Mouse (Mus musculus): ENCODE measurements around the gene Tex264.

Tex264 gene

DNA sequence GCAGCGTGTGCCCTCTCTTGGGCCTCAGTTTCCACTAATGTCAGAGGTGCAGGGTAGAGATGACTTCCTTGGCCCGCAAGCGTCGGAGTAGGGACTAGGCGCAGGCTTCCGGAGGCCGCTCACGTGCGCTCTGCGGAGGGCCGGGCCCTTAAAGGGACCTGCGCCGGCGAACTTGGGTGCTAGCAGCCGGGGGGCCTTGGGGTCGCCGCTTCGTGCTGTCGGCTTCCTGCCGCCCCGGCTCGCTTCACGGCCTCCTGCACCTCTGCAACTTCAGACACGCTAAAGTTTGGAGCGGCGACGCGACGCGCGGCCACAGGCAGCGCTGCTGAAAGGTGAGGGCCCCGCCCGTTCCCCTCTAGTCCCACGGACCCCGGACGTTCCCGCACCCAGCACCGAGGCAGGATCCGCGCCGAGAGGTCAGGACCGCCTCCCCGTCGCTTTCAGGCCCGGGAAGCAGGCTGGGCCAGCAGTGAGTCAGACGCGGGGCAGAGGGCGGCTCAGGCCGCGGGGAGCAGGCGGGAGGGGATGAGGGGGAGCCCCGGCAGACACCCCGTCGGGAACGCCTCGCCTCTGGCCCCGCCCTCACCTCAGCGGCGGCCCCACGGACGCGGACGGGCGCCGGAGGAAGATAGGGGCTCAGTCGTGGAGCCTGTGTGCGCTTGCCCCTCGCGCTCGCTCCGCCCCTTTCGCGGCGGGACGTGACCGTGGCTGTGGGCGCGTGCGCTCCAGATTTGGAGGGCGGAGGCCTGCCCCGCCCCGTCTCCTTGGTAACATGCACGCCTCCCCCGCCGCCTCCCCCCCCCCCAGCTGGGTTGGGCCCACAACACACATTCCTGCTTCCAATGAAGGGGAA, at the start of gene Tex264:
Tex264 (minus strand) TSS at position 679 of the 853 bp plus-strand sequence.
- peak; percentile 70 to 83 for DNase-seq (ENCODE audit: low spot score in 2 of 2)

DNA sequence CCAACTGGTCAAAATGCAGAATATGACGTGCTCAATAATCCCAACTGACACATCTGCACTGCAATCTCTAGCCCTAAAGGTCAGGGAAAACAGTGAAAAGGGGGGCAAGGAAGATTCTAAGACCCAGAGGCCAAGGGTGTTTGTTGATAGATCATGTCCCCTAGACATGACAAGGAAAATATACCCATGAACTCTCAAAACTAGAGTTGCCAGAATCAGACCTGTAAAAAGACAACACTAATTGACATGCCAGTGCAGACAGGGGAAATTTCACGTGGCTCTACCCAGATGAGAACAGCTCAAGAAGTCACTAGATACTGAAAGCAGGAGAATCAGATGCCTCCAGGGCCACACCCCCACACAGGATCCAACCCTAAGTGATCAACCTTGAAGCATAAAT, 48.0 kb upstream of the Tex264 start:
- no peak for DNase-seq (ENCODE audit: low spot score in 2 of 2)

DNA sequence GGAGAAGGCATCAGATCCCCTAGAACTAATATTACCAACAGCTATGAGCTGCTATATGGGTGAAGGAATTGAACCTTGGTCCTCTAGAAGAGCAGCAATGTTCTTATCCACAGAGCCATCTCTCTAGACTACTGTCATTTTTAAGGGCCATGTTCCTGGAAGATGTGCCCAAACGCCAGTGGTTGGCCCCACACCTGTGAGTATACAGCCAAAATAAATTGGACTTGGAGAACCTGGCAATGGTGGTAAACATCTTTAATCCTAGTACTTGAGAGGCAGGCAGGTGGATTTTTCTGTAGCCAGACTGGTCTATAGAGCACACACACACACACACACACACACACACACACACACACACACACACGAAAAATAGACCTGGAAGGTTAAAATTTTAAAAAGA, 43.7 kb upstream of the Tex264 start:
- DNase-seq (ENCODE audit: low spot score in 2 of 2), result no peak

DNA sequence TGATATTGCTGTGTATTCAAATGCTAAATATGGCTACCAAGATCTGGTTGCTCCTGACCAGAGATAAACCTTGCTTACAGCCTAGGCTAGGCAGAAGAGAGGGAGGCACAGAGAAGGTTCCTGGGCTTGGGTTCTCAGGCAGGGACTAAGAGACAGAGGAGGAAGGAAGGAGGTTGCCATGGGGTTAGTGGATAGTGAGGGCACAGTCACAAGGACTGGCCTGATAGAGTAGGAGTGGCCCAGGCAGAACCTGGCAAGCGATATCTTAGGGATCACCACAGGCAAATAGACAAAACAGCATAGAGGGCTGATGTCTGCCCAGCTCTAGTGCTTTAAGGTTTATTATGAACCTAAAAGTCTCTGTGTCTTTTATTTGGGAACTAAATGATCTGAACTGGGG, 41.2 kb upstream of the Tex264 start:
- no peak for DNase-seq (ENCODE audit: low spot score in 2 of 2)

DNA sequence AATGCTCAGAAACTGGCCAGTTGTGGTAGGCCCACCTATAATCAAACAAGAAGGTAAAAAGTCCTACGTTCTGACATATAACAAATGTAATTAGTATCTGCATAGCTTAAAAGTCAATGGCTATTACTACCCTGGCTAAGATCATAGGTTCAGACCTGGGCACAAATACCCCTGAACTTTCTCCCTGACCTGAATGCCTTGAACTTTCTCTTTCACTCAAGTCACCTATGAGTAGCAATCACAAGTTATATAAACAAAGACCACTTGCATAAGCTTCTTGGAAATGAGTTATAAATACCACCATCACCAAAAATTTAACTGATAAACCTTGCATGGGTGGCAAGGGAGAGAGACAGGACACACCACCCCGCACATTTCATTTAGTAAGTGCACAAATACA, 39.7 kb upstream of the Tex264 start:
- no peak for DNase-seq (ENCODE audit: low spot score in 2 of 2)

DNA sequence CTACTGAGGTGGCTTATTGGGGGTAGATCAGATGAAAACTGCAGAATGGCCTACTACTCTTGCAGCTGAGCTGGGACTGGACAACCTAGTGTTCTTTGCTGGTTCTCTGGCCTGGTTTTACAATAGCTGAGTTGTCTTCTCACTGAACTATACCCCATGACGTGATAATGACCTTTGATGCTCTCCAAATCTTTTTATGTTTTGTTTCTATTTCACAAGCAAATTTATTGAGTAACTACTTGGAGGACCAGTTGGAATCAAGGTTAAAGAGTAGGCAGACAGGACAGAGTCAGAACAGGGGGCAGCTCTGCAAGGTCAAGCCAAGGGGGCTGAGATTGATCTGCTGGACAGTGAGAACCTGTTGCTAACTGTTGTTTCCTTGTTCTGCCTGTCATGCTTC, 39.1 kb upstream of the Tex264 start:
- no peak for DNase-seq (ENCODE audit: low spot score in 2 of 2)

DNA sequence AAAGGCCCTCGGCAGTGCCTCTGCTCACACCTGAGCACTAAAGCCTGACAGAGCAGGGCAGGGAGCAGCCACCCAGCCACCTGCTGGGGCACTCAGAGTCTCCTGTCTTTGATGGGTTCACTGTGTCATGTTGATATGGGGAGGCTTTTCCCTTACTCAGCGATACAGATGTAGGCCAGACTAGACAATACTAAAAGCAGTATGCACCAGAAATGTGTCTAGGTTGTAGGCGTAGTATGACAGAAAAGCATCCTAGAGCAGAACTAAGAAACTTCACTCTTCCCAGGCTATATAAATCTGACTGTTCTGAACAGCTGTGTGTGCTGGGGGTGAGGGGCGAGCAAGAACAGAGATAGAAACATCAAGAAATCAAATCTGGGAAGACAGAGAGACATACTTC, 31.0 kb upstream of the Tex264 start:
- DNase-seq (ENCODE audit: low spot score in 2 of 2), result no peak

DNA sequence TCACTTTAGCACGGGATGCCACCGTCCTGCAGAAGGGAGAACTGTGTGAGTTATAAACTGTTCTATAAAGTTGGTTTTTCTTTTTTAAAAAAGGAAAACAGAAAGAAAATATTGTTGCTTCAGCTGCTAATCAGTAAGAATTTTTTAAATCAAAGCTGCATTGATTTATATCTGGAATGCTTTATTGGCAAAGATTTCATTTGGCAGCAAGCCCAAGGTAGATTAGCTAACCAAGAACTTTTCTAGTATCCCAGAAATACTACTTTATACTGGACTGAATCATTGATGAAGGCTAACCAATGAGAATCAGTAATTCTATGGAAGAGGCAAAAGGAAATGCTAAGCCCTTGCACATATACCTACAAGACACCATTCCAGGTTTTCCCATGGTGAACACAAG, 30.5 kb upstream of the Tex264 start:
- no peak for DNase-seq (ENCODE audit: low spot score in 2 of 2)

DNA sequence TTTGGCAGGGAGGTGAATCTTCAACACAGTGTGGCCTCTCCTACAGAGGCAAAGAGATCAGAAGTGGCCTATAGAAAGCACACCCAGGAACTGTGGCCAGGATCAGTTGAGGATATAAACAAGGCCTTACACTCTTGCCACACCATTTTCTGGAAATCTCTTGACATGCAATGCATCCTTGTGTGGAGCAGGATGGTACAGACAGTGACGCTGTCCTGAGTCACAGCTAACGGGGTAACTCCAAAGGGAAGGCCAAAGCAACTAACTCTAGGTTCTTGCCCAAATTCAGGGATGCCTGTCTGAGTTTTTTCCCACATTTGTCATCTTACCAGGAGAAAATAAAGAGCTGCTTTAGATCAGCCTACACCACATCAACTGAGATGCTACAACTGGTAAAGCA, 26.7 kb upstream of the Tex264 start:
- no peak for DNase-seq (ENCODE audit: low spot score in 2 of 2)

DNA sequence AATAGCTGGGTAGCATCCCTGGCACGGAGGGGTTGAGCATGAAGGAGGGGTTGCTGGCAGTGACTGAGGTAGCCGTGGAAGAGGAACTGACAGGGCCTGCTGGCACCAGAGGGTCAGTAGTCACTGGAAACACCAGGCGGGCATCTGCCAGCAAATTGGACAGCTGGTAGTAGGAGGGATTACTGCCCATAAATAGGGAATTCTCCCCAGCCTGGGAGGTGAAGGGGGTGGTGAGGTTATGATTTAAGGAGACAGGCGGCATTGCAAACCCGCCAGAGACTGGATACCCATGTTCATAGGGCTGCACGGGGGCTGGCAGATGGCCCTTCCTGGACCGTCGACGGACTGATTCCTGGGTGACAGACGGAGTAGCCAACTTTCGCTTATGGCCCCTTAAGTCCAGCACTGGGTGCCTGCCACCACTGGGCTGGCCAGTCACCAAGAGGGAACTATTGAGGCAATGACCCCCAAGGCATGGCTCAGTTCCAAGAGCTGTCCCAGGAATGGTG, 7.3 kb upstream of the Tex264 start:
- no peak for DNase-seq (ENCODE audit: low spot score in 2 of 2)

DNA sequence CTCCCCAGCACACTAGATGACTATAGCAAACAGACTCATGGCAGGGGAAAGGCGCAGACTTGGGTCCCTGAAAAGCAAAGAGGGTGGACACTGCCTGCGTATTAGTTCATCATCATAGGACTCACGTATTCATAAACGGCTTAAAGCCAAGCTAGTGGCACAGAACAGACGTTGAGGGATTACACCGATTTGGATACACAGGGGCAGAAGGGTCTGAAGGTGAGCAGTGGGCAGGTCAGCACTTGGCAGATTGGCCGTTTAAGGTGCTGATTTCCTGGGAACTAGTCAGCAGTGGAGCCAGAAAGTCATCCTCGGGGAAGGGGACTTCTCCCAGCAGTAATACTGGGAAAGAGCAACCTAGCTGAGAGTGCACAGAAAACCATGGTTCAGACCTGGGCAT, 3.1 kb upstream of the Tex264 start:
- DNase-seq (ENCODE audit: low spot score in 2 of 2), result no peak

DNA sequence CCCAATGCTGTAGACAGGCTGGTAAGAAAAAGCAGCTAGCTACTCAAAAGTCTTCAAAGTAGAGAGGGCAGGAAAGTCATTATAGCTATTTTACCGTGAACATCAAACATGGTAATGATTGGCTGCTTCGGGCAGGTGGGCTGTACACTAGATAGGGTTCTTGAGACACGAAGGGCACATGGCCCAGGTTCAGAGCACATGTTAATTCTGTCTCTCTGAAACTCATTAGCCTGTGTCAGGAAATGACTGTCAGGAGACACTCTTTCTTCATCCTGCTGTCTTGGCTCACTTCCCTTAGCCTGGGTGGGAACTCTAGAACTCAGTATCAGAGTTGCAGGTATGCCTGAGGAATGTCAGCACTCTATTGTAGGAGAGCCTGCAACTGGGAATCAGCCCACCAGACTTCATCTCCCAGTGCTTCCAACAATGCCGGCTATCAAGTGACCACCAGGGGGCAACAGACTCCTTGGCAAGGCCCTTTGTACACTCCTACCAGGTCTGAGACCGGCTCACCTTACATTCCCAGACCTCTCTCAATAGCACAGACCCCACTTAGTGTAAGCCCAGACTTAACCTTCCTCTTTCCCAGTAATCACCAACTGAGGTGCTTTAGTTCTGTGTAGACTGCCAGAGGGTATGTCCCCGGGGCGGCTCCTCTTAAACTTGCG, 1.4 kb upstream of the Tex264 start:
- DNase-seq (ENCODE audit: low spot score in 2 of 2), result peak in 1 of 2 experiments; percentile 64

DNA sequence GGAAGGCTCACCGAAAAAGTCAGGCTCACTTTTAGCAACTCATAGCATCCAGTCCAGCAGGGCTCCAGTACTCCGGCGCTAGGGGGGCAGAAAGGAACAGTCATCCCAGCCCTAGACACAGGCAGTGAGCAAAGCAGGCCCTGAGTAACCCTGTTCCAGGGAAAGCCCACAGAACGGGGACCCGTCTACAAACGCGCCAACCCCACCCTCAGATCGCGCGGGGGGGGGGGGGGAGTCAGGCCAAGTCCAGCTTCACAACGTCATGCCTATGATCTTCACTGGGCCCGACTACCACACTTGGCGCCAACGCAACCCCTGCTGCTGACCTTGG, 844 bp downstream of the Tex264 start:
- DNase-seq (ENCODE audit: low spot score in 2 of 2), result no peak

DNA sequence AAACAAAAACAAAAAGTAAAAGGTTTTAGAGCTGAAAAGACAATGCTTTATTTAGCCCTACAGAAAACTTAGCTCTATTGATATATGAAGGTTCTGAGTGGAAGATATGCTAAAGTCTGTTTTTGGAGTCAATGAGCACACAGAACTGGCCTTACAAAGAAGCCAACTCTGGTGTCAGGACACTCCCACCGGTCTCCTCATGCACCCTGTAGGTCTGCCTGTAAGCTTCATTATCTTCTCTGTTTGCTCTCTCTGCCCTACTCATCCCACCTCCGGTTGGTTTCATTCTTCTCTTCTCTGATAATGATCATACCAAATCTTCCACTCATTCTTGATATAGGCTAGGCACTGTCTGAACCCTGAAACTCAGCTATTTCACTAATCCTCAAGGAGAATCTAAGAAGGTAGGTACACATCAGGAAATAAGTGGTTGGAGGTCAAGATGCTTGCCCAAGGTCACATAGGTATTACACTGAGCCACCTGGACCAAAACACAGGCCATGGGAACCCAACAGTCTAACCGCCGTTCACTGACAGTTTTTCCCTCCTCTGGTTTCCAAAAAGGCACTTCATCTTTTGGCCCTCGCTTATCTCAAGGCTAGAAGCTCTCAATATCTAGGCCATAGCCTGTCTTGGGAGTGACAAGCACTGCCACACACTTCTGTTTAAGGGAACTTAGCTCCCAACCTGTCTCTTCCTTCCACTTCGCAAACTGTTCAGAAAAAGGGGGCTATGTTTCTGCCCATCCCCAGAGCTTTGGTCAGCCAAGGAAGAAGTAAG, 1.4 kb downstream of the Tex264 start:
- DNase-seq (ENCODE audit: low spot score in 2 of 2), result no peak

DNA sequence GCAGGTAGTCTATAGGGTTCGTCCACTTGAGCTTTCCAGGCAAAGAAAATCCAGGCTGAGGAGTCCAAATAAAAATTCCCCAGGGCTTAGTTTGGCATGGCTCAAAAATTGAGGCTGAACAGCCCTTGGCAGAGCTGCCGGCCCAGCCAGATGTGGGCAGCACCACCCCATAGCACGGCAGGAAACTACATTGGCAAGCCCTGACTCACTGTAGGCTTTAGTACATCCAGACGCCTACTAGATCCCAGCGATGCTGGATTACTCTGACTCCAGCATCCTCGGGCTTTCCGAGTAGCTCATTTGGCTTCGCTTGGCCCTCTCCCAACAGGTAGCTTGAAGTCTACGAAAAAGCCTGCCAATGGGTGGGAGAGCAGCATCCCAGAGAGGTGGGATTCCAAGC, 4.7 kb downstream of the Tex264 start:
- DNase-seq (ENCODE audit: low spot score in 2 of 2), result no peak

DNA sequence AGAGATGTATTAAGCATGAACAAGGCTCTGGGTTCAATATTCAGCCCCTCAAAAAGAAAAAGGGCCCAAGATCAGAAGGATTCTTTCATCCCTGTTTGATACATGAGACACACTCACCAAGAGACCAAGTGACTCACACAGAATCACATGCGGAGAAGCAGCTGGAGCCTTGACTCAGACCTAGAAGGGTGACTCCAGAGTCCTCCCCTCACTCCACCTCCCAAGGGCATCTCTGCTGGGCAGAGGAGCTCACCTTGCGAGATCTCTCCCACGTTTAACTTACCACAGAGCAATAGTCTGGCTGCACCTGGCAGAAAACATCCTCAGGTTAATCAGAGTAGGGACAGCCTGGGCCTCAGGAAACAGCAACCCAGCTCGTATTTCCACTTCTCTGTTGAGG, 7.5 kb downstream of the Tex264 start:
- DNase-seq (ENCODE audit: low spot score in 2 of 2), result no peak

DNA sequence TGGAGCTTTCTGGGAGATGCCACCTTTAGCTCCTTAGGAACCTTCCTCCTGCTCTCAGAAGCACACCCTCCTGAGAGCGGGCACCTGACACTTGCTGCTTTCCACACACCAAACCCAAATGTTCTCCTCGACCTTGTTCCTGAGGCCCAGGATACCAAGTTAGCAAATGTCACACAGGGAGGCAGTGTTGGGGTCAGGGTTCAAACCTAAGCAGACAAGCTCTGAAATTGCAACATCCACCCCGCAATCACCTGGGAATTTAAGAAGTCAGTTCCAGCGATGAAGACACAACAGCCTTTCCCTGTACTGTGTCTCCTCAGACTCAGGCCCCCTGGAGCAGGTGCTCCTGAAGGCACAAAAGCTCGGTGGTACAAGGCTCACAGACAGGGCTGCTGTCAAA, 8.0 kb downstream of the Tex264 start:
- no peak for DNase-seq (ENCODE audit: low spot score in 2 of 2)

DNA sequence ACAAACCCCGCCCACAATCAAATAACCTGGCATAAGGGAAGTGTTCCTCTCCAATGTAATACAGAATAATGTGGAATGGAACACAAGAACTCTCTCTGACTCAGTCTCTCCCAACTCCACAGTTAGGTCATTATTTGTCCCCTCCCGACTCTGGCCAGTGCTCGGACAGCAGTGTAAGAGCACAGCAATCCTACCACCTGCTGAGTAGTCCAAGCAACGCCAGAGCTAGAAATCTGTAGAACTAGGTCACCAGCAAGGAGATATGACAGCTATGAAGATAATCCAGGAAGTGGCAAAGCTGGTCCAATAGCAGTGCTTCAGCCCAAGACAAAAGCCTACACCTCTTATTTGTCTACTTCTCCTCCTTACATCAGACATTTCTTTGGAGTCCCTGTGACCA, 9.2 kb downstream of the Tex264 start:
- DNase-seq (ENCODE audit: low spot score in 2 of 2), result no peak

DNA sequence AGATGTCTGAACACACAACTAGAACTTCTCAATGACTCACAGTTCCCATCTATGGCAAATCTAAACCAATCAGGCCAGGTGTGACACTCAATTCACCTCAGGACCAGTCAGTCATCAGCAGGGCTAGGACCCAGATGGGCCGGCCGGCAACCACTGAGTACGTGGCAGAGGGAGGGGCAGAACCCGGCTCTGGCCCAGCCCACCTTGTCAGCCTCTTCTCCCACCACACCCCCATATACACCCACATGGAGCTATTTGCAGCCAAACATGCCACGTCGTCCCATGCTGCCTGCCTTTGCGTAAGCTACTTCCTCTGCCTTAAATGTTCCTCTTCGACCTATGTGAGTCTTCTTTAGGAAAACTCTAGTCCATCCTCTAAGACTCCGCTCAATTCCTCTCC, 9.8 kb downstream of the Tex264 start:
- DNase-seq (ENCODE audit: low spot score in 2 of 2), result no peak

DNA sequence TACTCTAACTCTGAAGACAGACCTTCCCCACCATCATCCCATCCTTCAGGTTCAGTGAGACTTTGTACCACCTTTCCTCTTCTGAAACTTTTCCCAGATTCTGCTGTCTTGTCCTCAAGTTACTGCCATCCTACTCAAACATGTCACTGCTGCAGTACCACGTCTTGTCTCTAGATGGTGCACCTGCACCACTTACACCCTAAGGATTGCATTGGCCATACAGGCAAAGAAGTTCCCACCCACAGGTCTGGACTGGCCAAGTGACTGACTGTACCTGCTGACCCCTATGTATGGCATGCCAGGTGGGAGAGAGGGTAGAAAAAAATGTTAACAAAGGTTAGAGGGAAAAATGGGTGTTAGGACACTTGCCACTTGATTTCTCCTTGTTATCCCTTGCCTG, 10.2 kb downstream of the Tex264 start:
- peak; percentile 68 to 78 for DNase-seq (ENCODE audit: low spot score in 2 of 2)

DNA sequence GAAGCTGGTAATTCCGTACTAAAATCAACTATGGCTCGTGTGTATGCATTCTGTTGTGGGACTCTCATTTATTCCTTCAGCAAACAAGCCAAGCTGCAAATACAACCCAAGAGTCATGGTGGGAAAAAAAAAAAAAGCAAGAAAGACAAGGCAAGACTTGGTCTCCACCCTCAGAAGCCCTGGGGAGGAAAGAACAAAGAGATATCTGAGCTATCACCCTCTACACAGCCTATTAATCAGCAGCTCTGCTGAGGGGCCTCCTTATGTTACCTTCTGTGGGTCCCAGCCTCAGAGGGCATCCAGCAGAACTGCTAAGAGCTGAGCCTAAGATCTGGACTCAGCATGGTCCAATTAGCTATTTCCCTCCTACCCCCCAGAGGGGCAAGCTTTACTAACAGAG, 11.9 kb downstream of the Tex264 start:
- DNase-seq (ENCODE audit: low spot score in 2 of 2), result no peak

DNA sequence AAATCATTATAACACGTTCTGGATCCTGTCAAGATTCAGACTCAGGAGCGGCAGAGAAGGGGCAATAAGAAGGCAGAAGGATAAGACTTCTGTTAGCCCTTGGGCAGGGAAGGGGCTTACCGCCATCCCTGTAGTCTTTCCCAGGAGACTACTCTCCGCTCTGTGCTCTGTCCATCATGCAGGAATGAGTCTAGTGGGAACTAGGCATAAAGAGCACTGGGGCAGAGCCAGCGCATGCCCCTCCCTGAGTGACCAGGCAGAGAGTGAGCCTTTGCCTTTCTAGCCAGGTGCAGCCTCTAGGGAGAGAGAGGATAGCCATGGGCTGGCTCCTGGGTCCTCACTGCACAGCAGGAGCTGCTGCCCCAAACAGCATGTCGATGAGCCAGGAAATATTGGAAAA, 20.9 kb downstream of the Tex264 start:
- DNase-seq (ENCODE audit: low spot score in 2 of 2), result no peak

DNA sequence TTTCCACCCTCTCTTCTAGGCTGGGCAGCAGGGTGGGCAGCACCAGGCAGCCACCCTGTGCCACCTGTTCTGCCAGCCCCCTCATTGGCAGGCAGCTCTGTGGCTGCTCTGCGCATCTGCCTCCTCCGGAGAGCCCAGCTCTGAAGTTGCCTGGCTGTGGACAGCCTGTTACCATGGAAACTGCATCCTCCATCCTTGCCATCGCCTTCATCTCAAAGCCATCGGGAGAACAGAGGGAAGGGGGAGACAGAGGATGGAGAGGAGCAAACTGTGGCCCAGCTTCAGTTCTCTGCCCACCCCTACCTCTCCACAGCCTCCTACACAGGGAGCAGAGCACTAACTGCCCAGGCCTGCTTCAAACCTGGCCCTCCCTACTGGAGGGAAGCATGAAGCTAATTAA, 21.3 kb downstream of the Tex264 start:
- peak; percentile 58 to 75 for DNase-seq (ENCODE audit: low spot score in 2 of 2)

Data from frontal cortex, postnatal 10 days (tissue).